Mouse (Mus musculus) stomach, embryonic 14.5 days (tissue): ENCODE data around the gene Mlkl. TPM values are rescaled to one million over a fixed set of nuclear protein-coding genes. Genes with fewer than 3 reads are reported as not detected.
"Not testable (repeated sequence)": the region's sequence is repeated elsewhere in the genome, so short reads cannot be mapped to it uniquely, and the experiment has no call there.

Experiments
- ATAC-seq: fragments of 200-750 bp; cut with Nextera tagmentation; 2 replicates; pipeline ENCODE4 v1.8.0; 2017; ENCODE audit warnings: low read depth, moderate TSS enrichment; ENCODE audit not compliant: insufficient number of reproducible peaks, insufficient read depth, low FRiP score
- H3K27ac ChIP-seq: fragments of 300-500 bp; sonication (generic); 2 replicates; pipeline ENCODE4 v1.5.1; 2014; ENCODE audit warnings: mild to moderate bottlenecking, low read length, moderate library complexity, mixed read lengths
- H3K27me3 ChIP-seq: fragments of 300-500 bp; sonication (generic); 2 replicates; pipeline ENCODE4 v1.6.1; 2014; ENCODE audit warnings: low read length, control low read depth, mixed read lengths; ENCODE audit not compliant: control insufficient read depth, insufficient read depth
- H3K36me3 ChIP-seq: fragments of 300-500 bp; sonication (generic); 2 replicates; pipeline ENCODE4 v1.6.1; 2014; ENCODE audit warnings: mild to moderate bottlenecking, control low read depth, low read length, moderate library complexity, mixed read lengths; ENCODE audit not compliant: control insufficient read depth, insufficient read depth
- H3K4me1 ChIP-seq: fragments of 300-500 bp; sonication (generic); 2 replicates; pipeline ENCODE4 v1.6.1; 2014; ENCODE audit warnings: low read length, control low read depth, mixed read lengths; ENCODE audit not compliant: control insufficient read depth, insufficient read depth
- H3K4me2 ChIP-seq: fragments of 300-500 bp; sonication (generic); replicated peaks from 2 replicates; pipeline ENCODE4 v1.6.1; 2014; ENCODE audit warnings: low read depth, low read length, control low read depth
- H3K4me3 ChIP-seq: fragments of 300-500 bp; sonication (generic); 2 replicates; pipeline ENCODE4 v1.5.1; 2014; ENCODE audit warnings: low read depth, low read length, control low read depth
- H3K9ac ChIP-seq: fragments of 300-500 bp; sonication (generic); replicated peaks from 2 replicates; pipeline ENCODE4 v1.6.1; 2014; ENCODE audit warnings: low read depth, mild to moderate bottlenecking, control low read depth, low read length, moderate library complexity, mixed read lengths
- H3K9me3 ChIP-seq: fragments of 300-500 bp; sonication (generic); 2 replicates; pipeline ENCODE4 v1.6.1; 2016; ENCODE audit warnings: low read depth, low read length, control low read depth; ENCODE audit not compliant: control insufficient read depth
- whole genome bisulfite sequencing: fragments of 180-500 bp; shearing (Covaris S2); extraction: QIAGEN DNeasy Blood & Tissue Kit; methylation state at CpG from one replicate; pipeline ENCODE4 v1.1.7; 2014; 5-methylcytosine and 5-hydroxymethylcytosine counted together
- polyA plus RNA-seq: library from polyadenylated mRNA; unstranded; fragments of >200 nt; fragmentation: Nextera tagmentation; extraction: Ambion mirVana; gene quantifications from 2 replicates; pipeline ENCODE4 v1.2.1, GENCODE M21; 2014

The Mlkl gene
- polyA plus RNA-seq, 1 experiment from 2014 or later, result 0.74 TPM

DNA sequence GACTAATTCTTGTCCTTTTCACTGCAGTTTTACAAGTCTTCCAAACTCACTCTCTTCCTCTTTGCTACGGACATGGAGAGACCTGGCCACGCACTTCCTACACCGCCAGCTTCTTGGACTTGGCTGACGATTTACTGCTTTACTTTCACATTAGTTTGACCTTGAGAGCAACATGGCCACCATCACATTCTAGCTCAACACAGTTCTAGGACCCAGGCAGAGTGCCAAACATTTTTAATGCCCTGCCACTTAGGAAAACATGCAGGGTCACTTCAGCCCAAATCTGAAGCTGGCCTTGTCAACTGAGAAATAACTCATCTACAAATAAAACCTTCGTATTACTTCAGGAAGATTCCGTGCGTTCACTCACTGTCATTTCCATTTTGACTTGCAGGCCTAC lies 46.2 kb downstream of the Mlkl start:
- ATAC-seq, result no peak
- Histone ChIP-seq H3K27me3 (no peaks in the 10 kb centered on the region), H3K27ac (no peak overlapping the region), H3K9me3 (no peaks in the 10 kb centered on the region), H3K36me3 (peaks cover 61% of the 10 kb centered on the region), H3K4me2 (no peak overlapping the region), H3K4me1 (no peaks in the 10 kb centered on the region), H3K9ac (no peak overlapping the region), H3K4me3 (no peak overlapping the region)
- WGBS, result 87% methylated on average over 7 of the region's 7 CpGs

DNA sequence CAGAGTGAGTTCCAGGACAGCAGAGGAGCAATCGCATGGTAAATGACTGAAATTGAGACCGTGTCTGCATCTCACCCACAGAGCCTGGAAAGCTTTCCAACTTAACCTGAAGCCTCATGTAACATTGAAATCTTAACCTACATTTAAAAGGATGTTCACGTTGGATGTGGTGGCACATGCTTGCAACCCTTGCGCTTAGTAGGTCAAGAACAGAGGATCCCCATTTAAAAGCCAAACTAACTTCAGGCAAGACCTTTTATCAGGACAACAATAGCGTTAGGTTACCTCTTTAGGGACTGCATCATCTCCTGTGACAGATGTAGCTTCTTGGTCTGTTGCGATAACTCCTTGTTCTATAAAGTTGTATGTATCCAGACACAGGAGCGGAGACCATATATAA lies 47.4 kb downstream of the Mlkl start:
- ATAC-seq, result no peak
- H3K9me3 ChIP-seq, result no peaks in the 10 kb centered on the region
- H3K27ac ChIP-seq, result no peak overlapping the region
- peaks cover 67% of the 10 kb centered on the region for H3K36me3 ChIP-seq
- no peaks in the 10 kb centered on the region for H3K27me3 ChIP-seq
- no peak overlapping the region for H3K9ac ChIP-seq
- WGBS, result 94% methylated on average over 7 of the region's 7 CpGs
- H3K4me2 ChIP-seq, result no peak overlapping the region
- no peak overlapping the region for H3K4me3 ChIP-seq
- no peaks in the 10 kb centered on the region for H3K4me1 ChIP-seq

DNA sequence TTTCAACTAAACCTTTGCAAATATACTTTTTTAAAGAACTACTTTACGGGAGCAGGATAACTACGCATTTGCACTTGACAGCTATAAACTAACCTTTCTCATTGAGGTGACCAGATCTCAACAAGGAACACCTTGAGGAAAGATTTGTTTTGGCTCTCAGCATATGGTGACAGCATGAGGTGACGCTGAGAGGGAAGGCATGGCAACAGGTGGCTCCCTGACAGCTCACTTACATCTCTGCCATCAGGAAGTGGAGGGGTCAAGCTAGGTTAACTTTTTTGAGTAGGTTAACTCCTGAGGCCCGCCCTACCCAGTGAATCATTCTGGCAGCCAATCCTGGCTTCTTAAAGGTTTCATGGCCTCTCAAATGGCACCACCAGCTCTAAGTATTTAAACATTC lies 52.4 kb downstream of the Mlkl start:
- H3K9ac ChIP-seq, result no peak overlapping the region
- no peak for ATAC-seq
- H3K27me3 ChIP-seq, result no peaks in the 10 kb centered on the region
- no peak overlapping the region for H3K27ac ChIP-seq
- peaks cover 79% of the 10 kb centered on the region for H3K36me3 ChIP-seq
- 73% methylated on average over 4 of the region's 4 CpGs for WGBS
- H3K4me1 ChIP-seq, result no peaks in the 10 kb centered on the region
- no peak overlapping the region for H3K4me2 ChIP-seq
- H3K9me3 ChIP-seq, result no peaks in the 10 kb centered on the region
- no peak overlapping the region for H3K4me3 ChIP-seq

DNA sequence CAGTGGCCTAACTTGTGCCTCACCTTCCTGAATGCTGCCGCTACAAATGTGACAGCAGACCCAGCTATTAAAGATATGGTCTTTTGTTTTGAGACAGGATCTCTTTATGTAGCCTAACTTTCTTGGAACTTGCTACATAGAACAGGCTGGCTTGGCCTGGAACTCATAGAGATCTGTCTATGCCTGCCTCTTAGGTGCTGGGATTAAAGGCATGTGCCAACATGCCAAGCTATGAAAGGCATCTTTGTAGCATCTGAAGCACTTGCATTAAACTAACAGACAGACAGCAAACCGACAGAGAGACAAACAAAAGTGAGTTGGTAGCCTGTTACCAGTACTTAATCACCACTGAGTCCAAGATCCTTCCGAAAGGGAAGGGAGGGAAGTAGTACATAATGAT lies 55.9 kb downstream of the Mlkl start:
- H3K4me2 ChIP-seq, result no peak overlapping the region
- H3K4me1 ChIP-seq, result no peaks in the 10 kb centered on the region
- H3K4me3 ChIP-seq, result no peak overlapping the region
- H3K36me3 ChIP-seq, result peaks cover 77% of the 10 kb centered on the region
- H3K27ac ChIP-seq, result no peak overlapping the region
- WGBS, result 81% methylated on average over 3 of the region's 3 CpGs
- no peak overlapping the region for H3K9ac ChIP-seq
- H3K9me3 ChIP-seq, result no peaks in the 10 kb centered on the region
- ATAC-seq, result no peak
- H3K27me3 ChIP-seq, result no peaks in the 10 kb centered on the region

DNA sequence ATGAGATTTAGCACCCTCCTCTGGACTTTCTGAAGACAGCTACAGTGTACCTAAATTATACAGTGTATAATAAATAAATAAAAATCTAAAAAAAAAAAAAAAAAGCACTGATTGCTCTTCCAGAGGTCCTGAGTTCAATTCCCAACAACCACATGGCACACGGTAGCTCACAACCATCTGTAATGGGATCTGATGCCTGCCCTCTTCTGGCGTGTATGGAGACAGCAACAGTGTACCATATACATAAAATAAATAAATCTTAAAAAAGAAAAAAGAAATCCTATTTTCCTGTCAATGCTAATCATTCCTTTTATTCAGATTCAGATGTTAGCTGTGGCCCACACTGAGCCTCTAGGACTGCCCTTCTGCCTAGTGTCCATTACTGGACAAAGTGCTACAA lies 69.7 kb downstream of the Mlkl start:
- H3K4me2 ChIP-seq, result no peak overlapping the region
- no peak overlapping the region for H3K4me3 ChIP-seq
- no peaks in the 10 kb centered on the region for H3K4me1 ChIP-seq
- 78% methylated on average over 2 of the region's 2 CpGs for WGBS
- no peak overlapping the region for H3K27ac ChIP-seq
- no peaks in the 10 kb centered on the region for H3K27me3 ChIP-seq
- H3K36me3 ChIP-seq, result peaks cover 8% of the 10 kb centered on the region; the same call in 1 of the 2 replicates
- ATAC-seq, result no peak
- H3K9ac ChIP-seq, result no peak overlapping the region
- H3K9me3 ChIP-seq, result no peaks in the 10 kb centered on the region

DNA sequence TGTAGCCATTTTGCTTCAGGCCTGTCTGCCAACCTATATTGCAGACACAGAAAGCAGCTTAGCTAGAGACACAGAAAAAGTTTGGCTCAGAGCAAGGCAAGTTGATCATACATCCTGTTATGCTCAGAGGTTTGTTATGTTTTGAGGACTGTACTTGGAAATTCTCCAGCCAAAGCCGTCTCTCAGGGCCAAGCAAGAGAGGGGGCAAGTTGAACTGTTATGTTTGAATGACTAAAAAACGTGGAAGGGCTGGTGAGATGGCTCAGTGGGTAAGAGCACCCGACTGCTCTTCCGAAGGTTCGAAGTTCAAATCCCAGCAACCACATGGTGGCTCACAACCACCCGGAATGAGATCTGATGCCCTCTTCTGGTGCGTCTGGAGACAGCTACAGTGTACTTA lies 71.8 kb downstream of the Mlkl start:
- not testable (repeated sequence) for H3K27me3 ChIP-seq, H3K27ac ChIP-seq, H3K36me3 ChIP-seq, H3K9ac ChIP-seq, H3K4me3 ChIP-seq, H3K9me3 ChIP-seq, H3K4me2 ChIP-seq, H3K4me1 ChIP-seq, ATAC-seq
- 75% methylated on average over 7 of the region's 7 CpGs for WGBS

DNA sequence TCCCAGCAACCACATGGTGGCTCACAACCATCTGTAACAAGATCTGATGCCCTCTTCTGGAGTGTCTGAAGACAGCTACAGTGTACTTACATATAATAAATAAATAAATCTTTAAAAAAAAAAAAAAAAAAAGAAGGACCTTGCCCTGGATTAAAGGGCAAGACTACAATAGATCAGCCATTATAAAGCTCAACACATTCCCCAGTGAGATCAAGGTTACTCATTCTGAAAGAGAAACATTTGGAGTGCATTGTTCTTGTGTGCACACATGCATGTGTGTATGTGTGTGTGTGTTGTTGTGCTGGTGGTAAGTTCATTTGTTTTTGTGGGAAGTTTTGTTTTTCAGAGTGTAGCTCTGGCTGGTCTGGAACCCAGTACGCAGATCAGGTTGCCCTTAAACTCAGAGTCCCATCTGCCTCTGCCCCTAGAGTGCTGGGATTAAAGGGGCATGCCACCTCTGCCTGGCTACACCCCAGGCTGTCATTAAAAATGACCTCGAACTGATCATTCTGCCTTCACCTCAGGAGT lies 73.2 kb downstream of the Mlkl start:
- Histone ChIP-seq H3K4me2 (no peak overlapping the region), H3K9ac (no peak overlapping the region), H3K9me3 (no peaks in the 10 kb centered on the region), H3K4me1 (no peaks in the 10 kb centered on the region), H3K27ac (no peak overlapping the region), H3K27me3 (no peaks in the 10 kb centered on the region), H3K4me3 (no peak overlapping the region), H3K36me3 (no peaks in the 10 kb centered on the region)
- WGBS, result 79% methylated on average over 2 of the region's 2 CpGs
- no peak for ATAC-seq

DNA sequence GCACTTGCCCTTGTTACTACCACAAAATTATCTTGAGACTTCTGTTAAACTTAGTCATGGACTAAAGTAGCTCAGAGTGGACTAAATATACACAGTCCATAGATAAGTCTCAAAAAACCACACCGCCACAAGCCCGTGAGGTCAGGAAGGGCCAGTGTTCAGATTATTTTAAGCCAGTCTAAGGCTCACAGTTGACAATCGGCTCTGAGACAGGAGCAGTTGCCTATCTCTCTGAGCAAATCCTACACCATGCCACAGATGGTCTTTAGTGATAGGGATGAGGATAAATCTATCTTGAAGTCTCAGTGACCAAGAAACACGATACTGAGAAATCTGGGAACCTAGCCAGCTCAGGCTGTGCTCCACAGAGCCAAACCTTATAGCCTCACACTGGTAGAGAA lies 76.0 kb downstream of the Mlkl start:
- H3K27ac ChIP-seq, result no peak overlapping the region
- no peak overlapping the region for H3K4me3 ChIP-seq
- no peak overlapping the region for H3K4me2 ChIP-seq
- WGBS, result 68% methylated on average over 4 of the region's 4 CpGs
- no peak overlapping the region for H3K9ac ChIP-seq
- no peaks in the 10 kb centered on the region for H3K27me3 ChIP-seq
- H3K9me3 ChIP-seq, result no peaks in the 10 kb centered on the region
- no peak for ATAC-seq
- H3K4me1 ChIP-seq, result no peaks in the 10 kb centered on the region
- no peaks in the 10 kb centered on the region for H3K36me3 ChIP-seq
